Mouse (Mus musculus): ENCODE results near the gene Vezt. TPM values are rescaled to one million over a fixed set of nuclear protein-coding genes. Genes with fewer than 3 reads are reported as not detected.

The Vezt gene
- polyA plus RNA-seq, 1 experiment from 2014 or later, result 43.4 TPM

DNA sequence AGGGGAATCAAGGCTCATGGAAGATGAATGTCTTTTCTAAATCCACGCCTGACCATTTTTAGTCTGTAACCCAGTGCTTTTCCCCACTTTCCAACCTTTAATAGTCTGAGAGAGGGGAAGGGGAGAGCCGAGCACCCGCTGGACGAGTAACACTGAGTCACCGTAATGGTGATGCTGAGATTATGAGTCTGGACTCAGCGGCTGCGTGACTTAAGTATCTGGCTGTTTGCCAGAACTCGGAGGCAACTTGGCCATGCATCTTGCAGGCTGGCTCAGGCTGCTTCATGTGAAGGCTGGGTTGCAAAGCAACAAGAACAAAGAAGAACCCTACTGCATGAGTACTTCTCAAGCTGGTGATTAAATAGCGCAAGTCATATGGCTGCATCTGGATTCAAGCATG, 101.6 kb downstream of the Vezt start:
- no peak for ATAC-seq (ENCODE audit: insufficient read depth, low FRiP score, low TSS enrichment)

DNA sequence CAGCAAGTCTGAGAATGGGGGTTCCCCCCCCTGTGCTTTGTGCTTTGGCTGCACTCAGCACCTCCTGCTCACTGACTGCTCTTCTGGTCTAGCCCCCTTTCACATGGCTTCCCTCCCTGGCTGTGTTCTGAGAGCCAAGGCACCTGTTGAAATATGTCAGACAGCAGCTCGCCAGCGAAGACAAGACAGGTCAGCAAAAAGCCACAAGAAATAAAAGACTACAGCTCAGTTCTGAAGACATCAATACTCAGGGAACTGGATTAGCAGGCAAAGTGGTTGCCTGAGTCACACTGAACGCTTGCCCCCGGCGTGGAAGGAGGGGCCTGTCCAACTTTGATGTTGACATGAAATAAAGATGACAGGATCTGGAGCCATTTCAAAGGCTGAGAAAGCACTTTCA, 102.8 kb downstream of the Vezt start:
- Histone ChIP-seq H3K36me3 (ENCODE audit: control insufficient read depth, insufficient read depth, low read length) (no peaks in the 10 kb centered on the region), H3K9ac (ENCODE audit: low read length) (no peak overlapping the region), H3K4me2 (ENCODE audit: low read depth) (no peak overlapping the region), H3K27me3 (ENCODE audit: control insufficient read depth, insufficient read depth, low read length) (no peaks in the 10 kb centered on the region), H3K4me1 (ENCODE audit: control insufficient read depth, insufficient read depth, low read length) (no peaks in the 10 kb centered on the region), H3K4me3 (ENCODE audit: low read depth, low read length) (no peak overlapping the region), H3K27ac (ENCODE audit: low read depth, low read length) (no peak overlapping the region), H3K9me3 (ENCODE audit: control insufficient read depth, low read length) (no peaks in the 10 kb centered on the region)
- 83% methylated on average over 5 of the region's 5 CpGs for WGBS
- ATAC-seq (ENCODE audit: insufficient read depth, low FRiP score, low TSS enrichment) (no peak), DNase-seq (ENCODE audit: low spot score) (no peak)

More for the DNA sequence above, 101.6 kb downstream of the Vezt start:
- H3K27ac ChIP-seq (ENCODE audit: low read depth, low read length), result no peak overlapping the region
- 81% methylated on average over 9 of the region's 9 CpGs for WGBS
- no peaks in the 10 kb centered on the region for H3K9me3 ChIP-seq (ENCODE audit: control insufficient read depth, low read length)
- no peak overlapping the region for H3K4me3 ChIP-seq (ENCODE audit: low read depth, low read length)
- no peaks in the 10 kb centered on the region for H3K36me3 ChIP-seq (ENCODE audit: control insufficient read depth, insufficient read depth, low read length)
- no peaks in the 10 kb centered on the region for H3K4me1 ChIP-seq (ENCODE audit: control insufficient read depth, insufficient read depth, low read length)
- no peaks in the 10 kb centered on the region for H3K27me3 ChIP-seq (ENCODE audit: control insufficient read depth, insufficient read depth, low read length)
- H3K9ac ChIP-seq (ENCODE audit: low read length), result no peak overlapping the region
- no peak overlapping the region for H3K4me2 ChIP-seq (ENCODE audit: low read depth)
- DNase-seq (ENCODE audit: low spot score), result no peak

DNA sequence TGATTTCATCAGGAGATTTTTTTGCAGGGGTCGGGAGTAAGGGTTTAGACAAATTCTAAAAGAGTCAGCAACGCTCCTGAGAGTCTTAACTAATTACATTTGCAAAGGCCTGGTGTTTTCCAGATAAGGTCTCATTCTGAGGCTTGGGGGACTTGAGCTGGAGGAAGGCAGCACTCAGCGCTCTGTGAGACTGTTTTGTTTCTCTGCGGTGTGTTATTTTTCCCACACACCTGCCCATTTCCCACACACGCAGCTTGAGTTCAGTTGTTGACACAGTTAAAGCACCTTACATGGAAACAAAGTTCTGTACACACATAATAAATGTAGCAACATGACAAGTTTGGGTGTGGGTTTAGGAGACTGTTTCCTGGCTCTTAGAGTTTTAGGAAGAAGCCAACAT, 103.6 kb downstream of the Vezt start:
- no peaks in the 10 kb centered on the region for H3K9me3 ChIP-seq (ENCODE audit: control insufficient read depth, low read length)
- no peaks in the 10 kb centered on the region for H3K4me1 ChIP-seq (ENCODE audit: control insufficient read depth, insufficient read depth, low read length)
- DNase-seq (ENCODE audit: low spot score), result no peak
- no peak overlapping the region for H3K9ac ChIP-seq (ENCODE audit: low read length)
- H3K27ac ChIP-seq (ENCODE audit: low read depth, low read length), result no peak overlapping the region
- 80% methylated on average over 5 of the region's 5 CpGs for WGBS
- H3K36me3 ChIP-seq (ENCODE audit: control insufficient read depth, insufficient read depth, low read length), result no peaks in the 10 kb centered on the region
- no peak overlapping the region for H3K4me3 ChIP-seq (ENCODE audit: low read depth, low read length)
- no peaks in the 10 kb centered on the region for H3K27me3 ChIP-seq (ENCODE audit: control insufficient read depth, insufficient read depth, low read length)
- no peak for ATAC-seq (ENCODE audit: insufficient read depth, low FRiP score, low TSS enrichment)
- no peak overlapping the region for H3K4me2 ChIP-seq (ENCODE audit: low read depth)

DNA sequence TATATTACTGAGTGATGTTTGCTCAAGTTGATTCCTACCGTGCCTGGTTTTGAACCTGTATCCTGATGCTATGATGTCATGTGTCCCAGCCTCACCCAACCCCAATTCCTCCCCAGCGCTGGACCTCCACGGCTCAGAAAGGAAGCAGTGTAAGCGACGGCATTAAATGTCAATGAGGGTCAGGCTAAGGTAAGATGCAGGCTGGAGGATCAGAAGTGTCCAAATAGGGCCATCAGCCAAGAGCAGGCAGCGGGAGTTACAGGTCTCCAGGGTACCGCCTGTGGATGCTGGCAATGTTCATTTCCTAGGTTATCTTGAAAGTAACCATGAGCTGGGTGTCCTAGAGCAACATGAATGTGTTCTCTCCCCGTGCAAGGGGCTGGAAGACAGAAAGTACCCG, 104.2 kb downstream of the Vezt start:
- Histone ChIP-seq H3K9me3 (ENCODE audit: control insufficient read depth, low read length) (no peaks in the 10 kb centered on the region), H3K9ac (ENCODE audit: low read length) (no peak overlapping the region), H3K27me3 (ENCODE audit: control insufficient read depth, insufficient read depth, low read length) (no peaks in the 10 kb centered on the region), H3K4me2 (ENCODE audit: low read depth) (no peak overlapping the region), H3K4me3 (ENCODE audit: low read depth, low read length) (no peak overlapping the region), H3K27ac (ENCODE audit: low read depth, low read length) (no peak overlapping the region), H3K4me1 (ENCODE audit: control insufficient read depth, insufficient read depth, low read length) (no peaks in the 10 kb centered on the region), H3K36me3 (ENCODE audit: control insufficient read depth, insufficient read depth, low read length) (no peaks in the 10 kb centered on the region)
- WGBS, result 85% methylated on average over 9 of the region's 9 CpGs
- DNase-seq (ENCODE audit: low spot score) (no peak), ATAC-seq (ENCODE audit: insufficient read depth, low FRiP score, low TSS enrichment) (no peak)

DNA sequence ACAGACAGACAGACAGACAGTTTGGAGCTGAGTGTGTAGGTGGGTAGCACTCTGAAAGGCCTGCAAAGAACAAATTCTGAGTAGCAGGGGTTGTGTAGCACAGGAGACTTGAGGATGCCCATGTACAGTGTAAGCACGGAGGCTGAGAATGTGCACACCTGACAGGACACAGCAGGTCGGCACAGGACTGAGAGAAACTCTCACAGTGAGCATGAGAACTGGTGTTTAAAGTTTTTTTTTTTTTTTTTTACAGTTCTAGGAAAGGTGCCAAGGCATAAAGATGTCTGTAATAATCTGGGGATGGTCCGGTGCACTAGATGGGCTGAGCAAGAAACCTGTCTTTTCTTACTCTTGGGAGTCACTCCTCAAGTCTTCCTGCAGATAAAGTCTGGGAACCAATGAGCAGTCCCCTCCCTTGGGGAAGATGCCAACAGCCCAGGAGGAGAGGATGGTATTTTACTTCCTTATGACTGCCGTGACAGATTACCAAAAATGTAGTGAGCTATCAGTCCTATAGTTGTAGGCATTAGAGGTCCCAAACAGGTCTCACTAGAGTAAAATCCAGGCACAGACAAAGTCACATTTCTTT, 105.3 kb downstream of the Vezt start:
- H3K9me3 ChIP-seq (ENCODE audit: control insufficient read depth, low read length), result no peaks in the 10 kb centered on the region
- no peak for ATAC-seq (ENCODE audit: insufficient read depth, low FRiP score, low TSS enrichment)
- H3K27me3 ChIP-seq (ENCODE audit: control insufficient read depth, insufficient read depth, low read length), result no peaks in the 10 kb centered on the region
- WGBS, result 85% methylated on average over 4 of the region's 4 CpGs
- H3K36me3 ChIP-seq (ENCODE audit: control insufficient read depth, insufficient read depth, low read length), result no peaks in the 10 kb centered on the region
- DNase-seq (ENCODE audit: low spot score), result no peak
- H3K4me1 ChIP-seq (ENCODE audit: control insufficient read depth, insufficient read depth, low read length), result no peaks in the 10 kb centered on the region
- no peak overlapping the region for H3K4me3 ChIP-seq (ENCODE audit: low read depth, low read length)
- no peak overlapping the region for H3K9ac ChIP-seq (ENCODE audit: low read length)
- no peak overlapping the region for H3K4me2 ChIP-seq (ENCODE audit: low read depth)
- H3K27ac ChIP-seq (ENCODE audit: low read depth, low read length), result no peak overlapping the region

DNA sequence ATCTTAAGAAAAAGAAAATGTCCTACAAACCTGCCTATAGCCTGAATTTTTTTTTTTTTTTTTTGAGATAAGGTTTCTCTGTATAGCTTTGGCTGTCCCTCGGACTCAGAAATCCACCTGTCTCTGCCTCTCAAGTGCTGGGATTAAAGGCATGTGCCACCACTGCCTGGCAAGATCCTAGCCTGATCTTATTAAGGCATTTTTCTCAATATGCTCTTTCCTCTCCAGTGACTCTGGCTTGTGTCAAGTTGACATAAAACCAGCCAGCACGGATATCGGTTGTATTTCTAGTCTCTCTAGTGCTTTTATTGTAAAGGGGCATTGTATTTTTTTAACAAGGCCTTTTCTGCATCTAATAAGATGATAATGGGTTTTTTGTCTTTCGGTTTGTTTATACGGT, 111.0 kb downstream of the Vezt start:
- Histone ChIP-seq H3K4me3 (ENCODE audit: low read depth, low read length) (no peak overlapping the region), H3K27ac (ENCODE audit: low read depth, low read length) (no peak overlapping the region), H3K36me3 (ENCODE audit: control insufficient read depth, insufficient read depth, low read length) (no peaks in the 10 kb centered on the region), H3K27me3 (ENCODE audit: control insufficient read depth, insufficient read depth, low read length) (no peaks in the 10 kb centered on the region), H3K9ac (ENCODE audit: low read length) (no peak overlapping the region), H3K4me2 (ENCODE audit: low read depth) (no peak overlapping the region), H3K9me3 (ENCODE audit: control insufficient read depth, low read length) (no peaks in the 10 kb centered on the region), H3K4me1 (ENCODE audit: control insufficient read depth, insufficient read depth, low read length) (no peaks in the 10 kb centered on the region)
- DNase-seq (ENCODE audit: low spot score) (no peak), ATAC-seq (ENCODE audit: insufficient read depth, low FRiP score, low TSS enrichment) (no peak)
- 86% methylated on average over 5 of the region's 5 CpGs for WGBS

DNA sequence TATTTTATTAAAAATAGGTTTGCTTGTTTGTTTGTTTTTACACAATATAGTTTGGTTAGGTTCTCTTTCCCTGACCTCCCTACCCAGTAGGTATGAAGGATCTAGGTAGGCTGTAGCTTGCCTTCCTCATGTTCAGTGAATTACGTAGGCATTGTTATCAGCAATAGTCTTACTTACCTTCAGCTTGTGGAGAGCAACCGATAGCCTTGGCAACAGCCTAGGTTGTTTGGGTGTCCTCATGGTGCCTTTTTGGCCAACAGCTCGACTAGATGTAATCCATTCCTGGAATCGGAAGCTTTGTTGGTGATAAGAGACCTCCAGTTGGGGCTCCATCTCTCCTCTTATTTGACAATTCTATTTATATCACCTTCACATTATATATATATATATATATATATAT, 114.5 kb downstream of the Vezt start:
- WGBS, result 90% methylated on average over 4 of the region's 4 CpGs
- no peaks in the 10 kb centered on the region for H3K9me3 ChIP-seq (ENCODE audit: control insufficient read depth, low read length)
- ATAC-seq (ENCODE audit: insufficient read depth, low FRiP score, low TSS enrichment), result no peak
- H3K4me3 ChIP-seq (ENCODE audit: low read depth, low read length), result no peak overlapping the region
- H3K27me3 ChIP-seq (ENCODE audit: control insufficient read depth, insufficient read depth, low read length), result no peaks in the 10 kb centered on the region
- no peak overlapping the region for H3K9ac ChIP-seq (ENCODE audit: low read length)
- no peak for DNase-seq (ENCODE audit: low spot score)
- H3K27ac ChIP-seq (ENCODE audit: low read depth, low read length), result no peak overlapping the region
- no peaks in the 10 kb centered on the region for H3K36me3 ChIP-seq (ENCODE audit: control insufficient read depth, insufficient read depth, low read length)
- no peak overlapping the region for H3K4me2 ChIP-seq (ENCODE audit: low read depth)
- H3K4me1 ChIP-seq (ENCODE audit: control insufficient read depth, insufficient read depth, low read length), result no peaks in the 10 kb centered on the region; the same call in 1 of the 2 replicates

DNA sequence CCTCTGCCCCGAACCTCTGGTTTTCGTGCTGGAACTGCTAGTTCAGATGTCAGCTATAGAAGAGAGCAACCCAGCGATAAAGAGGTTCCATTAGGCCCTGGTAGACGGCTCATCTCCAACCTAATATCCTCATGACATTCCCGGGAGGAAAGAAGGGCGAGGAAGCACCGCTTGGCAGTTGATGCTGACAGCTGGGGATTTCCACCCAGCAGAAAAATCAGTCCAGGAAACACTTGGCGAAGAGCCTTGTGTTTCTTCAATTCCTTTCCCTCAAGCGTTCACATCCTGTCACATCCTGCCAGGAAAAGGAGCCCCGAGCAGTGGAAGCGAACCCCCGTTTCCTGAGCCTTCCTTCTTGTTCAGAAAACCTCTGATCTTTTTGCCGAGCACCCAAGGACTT, 116.4 kb downstream of the Vezt start:
- DNase-seq (ENCODE audit: low spot score) (no peak), ATAC-seq (ENCODE audit: insufficient read depth, low FRiP score, low TSS enrichment) (no peak)
- Histone ChIP-seq H3K27ac (ENCODE audit: low read depth, low read length) (no peak overlapping the region), H3K4me3 (ENCODE audit: low read depth, low read length) (no peak overlapping the region), H3K9me3 (ENCODE audit: control insufficient read depth, low read length) (no peaks in the 10 kb centered on the region), H3K9ac (ENCODE audit: low read length) (no peak overlapping the region), H3K36me3 (ENCODE audit: control insufficient read depth, insufficient read depth, low read length) (no peaks in the 10 kb centered on the region), H3K27me3 (ENCODE audit: control insufficient read depth, insufficient read depth, low read length) (no peaks in the 10 kb centered on the region), H3K4me2 (ENCODE audit: low read depth) (no peak overlapping the region), H3K4me1 (ENCODE audit: control insufficient read depth, insufficient read depth, low read length) (no peaks in the 10 kb centered on the region; the same call in 1 of the 2 replicates)
- WGBS, result 87% methylated on average over 13 of the region's 13 CpGs

DNA sequence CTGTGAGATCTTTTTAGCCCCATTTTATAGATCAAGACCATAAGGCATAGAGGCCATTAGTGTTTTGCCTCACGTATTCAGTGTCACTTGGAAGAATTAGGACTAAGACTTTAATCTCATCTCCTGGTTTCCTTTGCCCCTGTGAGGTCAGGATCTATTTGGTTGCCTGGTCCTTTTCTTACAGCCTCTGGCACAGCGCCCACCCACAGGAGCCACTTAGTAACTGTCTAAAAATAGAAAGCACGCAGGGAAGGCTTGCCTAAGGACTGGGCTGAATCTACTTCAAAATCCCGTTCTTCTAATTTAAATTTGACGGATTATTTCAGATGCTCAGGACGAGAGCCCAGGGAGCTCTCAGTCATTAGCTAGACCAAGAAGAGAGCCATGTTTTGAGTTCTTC, 116.9 kb downstream of the Vezt start:
- Histone ChIP-seq H3K4me2 (ENCODE audit: low read depth) (no peak overlapping the region), H3K4me3 (ENCODE audit: low read depth, low read length) (no peak overlapping the region), H3K9ac (ENCODE audit: low read length) (no peak overlapping the region), H3K4me1 (ENCODE audit: control insufficient read depth, insufficient read depth, low read length) (no peaks in the 10 kb centered on the region; the same call in 1 of the 2 replicates), H3K27ac (ENCODE audit: low read depth, low read length) (no peak overlapping the region), H3K36me3 (ENCODE audit: control insufficient read depth, insufficient read depth, low read length) (no peaks in the 10 kb centered on the region), H3K27me3 (ENCODE audit: control insufficient read depth, insufficient read depth, low read length) (no peaks in the 10 kb centered on the region), H3K9me3 (ENCODE audit: control insufficient read depth, low read length) (no peaks in the 10 kb centered on the region)
- DNase-seq (ENCODE audit: low spot score), result no peak
- no peak for ATAC-seq (ENCODE audit: insufficient read depth, low FRiP score, low TSS enrichment)
- 77% methylated on average over 6 of the region's 6 CpGs for WGBS
